Mouse (Mus musculus): ENCODE results near the gene Traip.

GRCm38 (mm10) chr9:107970311-107970710 lies 20.4 kb downstream of the Traip start:
- no peak for TF ChIP-seq CTCF (IDR thresholded peaks at IDR 0.05)
- TF ChIP-seq EP300 (IDR thresholded peaks at IDR 0.05), result no peak
